Mouse (Mus musculus) E14TG2a.4 (cell line): ENCODE results near the gene Frrs1l.

Source experiments
- CTCF ChIP-seq: conservative IDR thresholded peaks from 2 replicates; pipeline ENCODE4 v1.5.1; 2014; ENCODE audit warnings: low read length
- NANOG ChIP-seq: IDR thresholded peaks from 2 replicates; pipeline ENCODE4 v1.6.1; 2014; ENCODE audit warnings: borderline replicate concordance, low read length, mixed read lengths
- POU5F1 ChIP-seq: IDR thresholded peaks from 2 replicates; pipeline ENCODE4 v1.6.1; 2014; ENCODE audit warnings: low read length, borderline replicate concordance

DNA sequence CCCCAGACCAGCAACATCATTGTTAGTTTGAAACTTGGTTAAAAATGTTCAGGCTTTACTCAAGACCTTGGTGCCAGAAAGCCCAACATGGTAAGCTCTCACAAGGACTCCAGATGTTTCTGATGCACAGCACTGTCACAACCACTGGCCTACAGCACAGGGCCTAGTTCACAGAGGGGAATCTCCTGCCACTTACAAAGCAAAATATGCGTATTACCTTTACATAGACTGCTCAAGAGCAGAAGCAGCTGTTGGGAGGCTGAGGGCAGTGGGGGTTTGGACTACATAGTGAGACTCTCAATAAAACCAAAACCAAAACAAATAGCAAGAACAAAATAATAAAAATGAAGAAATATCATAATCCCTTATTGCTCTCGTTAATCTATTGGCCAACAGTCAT lies 11.2 kb upstream of the Frrs1l start:
- no peak for TF ChIP-seq CTCF
- TF ChIP-seq NANOG = no peak
- no peak for TF ChIP-seq POU5F1
